Mouse (Mus musculus): ENCODE results near the gene Rab33b. TPM values are rescaled to one million over a fixed set of nuclear protein-coding genes. Genes with fewer than 3 reads are reported as not detected.

Gene Rab33b
- polyA plus RNA-seq, 1 experiment = 24.5 TPM

DNA sequence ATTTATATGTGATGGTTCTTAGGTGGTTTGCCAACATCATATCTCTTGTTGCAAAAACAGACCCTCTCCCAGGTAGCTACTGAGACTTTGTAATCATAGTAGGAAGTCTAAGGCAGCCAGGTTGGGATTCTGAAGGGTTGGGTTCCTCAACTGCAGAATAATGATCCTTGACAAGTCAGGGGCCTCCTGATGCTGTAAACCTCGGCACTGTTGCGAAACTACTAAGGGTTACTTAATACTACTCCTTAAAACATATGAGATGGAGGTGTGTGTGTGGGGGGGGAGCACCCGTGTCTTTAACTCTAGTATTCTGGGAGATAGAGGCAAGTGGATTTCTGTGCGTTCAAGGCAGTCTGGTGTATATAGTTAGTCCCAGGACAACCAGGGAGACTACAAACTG is 1.6 kb downstream of the Rab33b start:
- H3K4me3 ChIP-seq (ENCODE audit: insufficient read depth, low read length) = peak overlapping the region; percentile 75
- no peak overlapping the region for H3K27ac ChIP-seq (ENCODE audit: insufficient read depth, low read length)
- H3K4me1 ChIP-seq (ENCODE audit: control insufficient read depth, insufficient read depth, low read length) = peaks cover 5% of the 10 kb centered on the region; the same call in 1 of the 2 replicates
- TF ChIP-seq CTCF (IDR thresholded peaks at IDR 0.05; ENCODE audit: borderline replicate concordance, insufficient read depth, low read length) = no peak
- no peak for TF ChIP-seq POLR2A (IDR thresholded peaks at IDR 0.05; ENCODE audit: low read depth, low read length)

DNA sequence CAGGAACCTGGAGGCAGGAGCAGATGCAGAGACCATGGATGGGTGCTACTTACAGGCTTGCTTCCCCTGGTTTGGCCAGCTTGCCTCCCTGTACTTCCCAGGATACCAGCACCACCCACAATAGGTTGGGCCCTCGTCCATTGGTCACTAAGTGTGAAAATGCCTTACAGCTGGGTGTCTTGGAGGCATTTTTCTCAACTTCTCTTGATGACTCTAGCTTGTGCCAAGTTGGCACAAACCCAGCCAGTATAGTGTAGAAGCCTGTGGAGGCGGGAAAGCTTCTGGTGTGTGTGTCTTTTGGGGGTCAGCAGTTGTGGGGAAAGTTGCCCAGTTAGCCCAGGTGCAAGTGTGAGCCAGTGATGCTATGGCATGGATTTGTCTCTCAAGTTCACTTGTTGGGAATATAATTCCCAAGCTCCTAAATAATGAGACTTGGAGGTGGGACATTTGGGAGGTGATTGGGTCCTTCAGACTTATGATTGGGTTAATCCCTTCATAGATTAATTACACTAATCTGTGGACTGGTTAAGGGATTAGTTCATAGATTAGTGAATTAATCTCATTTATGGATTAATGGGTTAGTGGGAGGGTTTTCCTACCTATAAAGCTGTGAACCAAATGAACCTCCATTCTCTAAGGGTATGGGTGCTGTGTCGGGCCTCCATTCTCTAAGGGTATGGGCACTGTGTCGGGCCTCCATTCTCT is 2.9 kb downstream of the Rab33b start:
- Histone ChIP-seq H3K27ac (ENCODE audit: insufficient read depth, low read length) (no peak overlapping the region), H3K4me1 (ENCODE audit: control insufficient read depth, insufficient read depth, low read length) (peaks cover 3% of the 10 kb centered on the region; the same call in 1 of the 2 replicates), H3K4me3 (ENCODE audit: insufficient read depth, low read length) (no peak overlapping the region)
- no peak for TF ChIP-seq CTCF (IDR thresholded peaks at IDR 0.05; ENCODE audit: borderline replicate concordance, insufficient read depth, low read length)

DNA sequence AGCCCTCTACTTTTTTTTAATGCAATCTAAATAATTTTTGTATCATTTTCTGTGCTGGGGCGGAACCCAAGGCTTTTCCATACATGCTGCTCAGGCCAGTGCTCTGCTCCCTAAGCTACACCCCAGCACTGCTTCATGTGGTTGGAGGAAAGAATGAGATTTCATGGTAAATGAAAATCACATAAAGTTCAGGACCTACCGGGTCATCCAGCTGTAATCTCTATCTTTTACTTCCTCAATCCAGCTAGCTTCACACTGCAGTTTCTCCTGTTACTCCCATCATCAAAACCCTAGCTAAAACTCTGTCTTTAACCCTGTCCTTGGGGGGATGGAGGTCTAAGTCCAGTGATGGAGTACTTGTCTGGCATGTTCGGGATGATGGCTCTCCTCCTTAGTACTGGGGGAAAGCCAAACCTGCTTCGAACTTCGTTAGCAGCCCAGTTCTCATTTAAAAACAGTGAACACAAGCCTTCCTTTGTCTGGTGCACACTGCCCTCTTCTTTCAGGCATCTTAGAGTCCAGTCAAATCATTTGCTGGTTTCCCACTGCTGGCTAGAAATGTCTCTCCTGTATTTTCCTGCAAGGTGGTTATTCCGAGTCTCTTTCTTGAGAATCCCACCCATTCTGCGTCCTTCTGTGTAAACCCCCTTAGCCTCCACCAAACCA is 6.5 kb downstream of the Rab33b start:
- no peaks in the 10 kb centered on the region; the same call in 1 of the 2 replicates for H3K4me1 ChIP-seq (ENCODE audit: control insufficient read depth, insufficient read depth, low read length)

DNA sequence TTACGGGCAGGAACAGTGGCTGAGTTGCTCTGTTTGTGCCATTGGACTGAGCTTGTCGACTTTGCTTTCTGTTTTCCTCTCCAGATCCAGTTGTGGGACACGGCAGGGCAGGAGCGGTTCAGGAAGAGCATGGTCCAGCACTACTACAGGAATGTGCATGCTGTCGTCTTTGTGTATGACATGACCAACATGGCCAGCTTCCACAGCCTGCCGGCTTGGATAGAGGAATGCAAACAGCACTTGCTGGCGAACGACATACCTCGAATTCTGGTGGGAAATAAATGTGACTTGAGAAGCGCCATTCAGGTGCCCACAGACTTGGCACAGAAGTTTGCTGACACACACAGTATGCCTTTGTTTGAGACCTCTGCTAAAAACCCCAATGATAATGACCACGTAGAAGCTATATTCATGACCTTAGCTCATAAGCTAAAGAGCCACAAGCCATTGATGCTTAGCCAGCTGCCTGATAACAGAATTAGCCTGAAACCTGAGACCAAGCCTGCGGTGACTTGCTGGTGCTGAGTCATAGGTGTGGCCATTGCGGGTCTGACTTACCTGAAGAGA is 9.6 kb downstream of the Rab33b start:
- no peak overlapping the region for H3K27ac ChIP-seq (ENCODE audit: insufficient read depth, low read length)
- H3K4me1 ChIP-seq (ENCODE audit: control insufficient read depth, insufficient read depth, low read length) = no peaks in the 10 kb centered on the region
- no peak overlapping the region for H3K4me3 ChIP-seq (ENCODE audit: insufficient read depth, low read length)
- no peak for TF ChIP-seq POLR2A (IDR thresholded peaks at IDR 0.05; ENCODE audit: low read depth, low read length)
- no peak for TF ChIP-seq CTCF (IDR thresholded peaks at IDR 0.05; ENCODE audit: borderline replicate concordance, insufficient read depth, low read length)

More for the DNA sequence above, 6.5 kb downstream of the Rab33b start:
- no peak for TF ChIP-seq POLR2A (IDR thresholded peaks at IDR 0.05; ENCODE audit: low read depth, low read length)
- no peak for TF ChIP-seq CTCF (IDR thresholded peaks at IDR 0.05; ENCODE audit: borderline replicate concordance, insufficient read depth, low read length)
- no peak overlapping the region for H3K4me3 ChIP-seq (ENCODE audit: insufficient read depth, low read length)
- no peak overlapping the region for H3K27ac ChIP-seq (ENCODE audit: insufficient read depth, low read length)

DNA sequence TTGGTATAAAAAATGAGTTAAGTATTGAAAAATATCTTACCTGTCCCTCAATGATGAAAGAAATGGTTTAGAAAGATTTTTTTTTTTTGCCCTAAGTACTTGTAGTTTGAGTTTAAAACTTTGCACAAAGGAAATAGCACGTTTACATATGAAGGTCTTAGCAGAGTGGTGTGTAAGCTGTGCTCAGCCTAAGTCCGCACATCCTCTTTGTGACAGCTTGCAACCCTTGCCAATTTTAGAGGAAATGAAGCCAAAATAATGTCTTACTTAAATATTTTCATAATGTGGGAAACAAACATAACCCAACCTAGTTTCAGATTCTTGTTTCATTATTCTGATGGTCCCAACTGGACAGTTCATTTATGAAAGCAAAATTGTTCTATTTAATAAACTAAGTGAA is 10.7 kb downstream of the Rab33b start:
- Histone ChIP-seq H3K4me1 (ENCODE audit: control insufficient read depth, insufficient read depth, low read length) (no peaks in the 10 kb centered on the region), H3K27ac (ENCODE audit: insufficient read depth, low read length) (no peak overlapping the region), H3K4me3 (ENCODE audit: insufficient read depth, low read length) (no peak overlapping the region)
- no peak for TF ChIP-seq POLR2A (IDR thresholded peaks at IDR 0.05; ENCODE audit: low read depth, low read length)
- TF ChIP-seq CTCF (IDR thresholded peaks at IDR 0.05; ENCODE audit: borderline replicate concordance, insufficient read depth, low read length) = no peak

DNA sequence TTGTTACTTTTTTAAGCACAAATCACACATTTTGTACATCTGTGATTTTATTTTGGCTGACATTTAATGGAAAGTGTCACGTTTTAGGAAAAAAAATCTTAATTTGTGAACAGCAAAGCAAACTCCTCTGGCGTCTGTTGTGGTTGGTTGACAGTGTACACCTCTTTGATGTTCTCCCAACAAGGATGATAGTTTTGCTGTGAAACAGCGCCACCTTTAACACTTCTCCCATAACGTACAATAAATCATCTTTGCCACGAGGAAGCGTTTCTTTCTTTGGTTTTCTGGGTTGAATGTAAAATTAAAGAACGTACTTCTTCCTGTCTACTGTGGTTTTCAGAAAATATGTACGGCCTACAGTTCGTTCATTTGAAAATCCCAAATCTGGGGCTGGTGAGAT is 11.9 kb downstream of the Rab33b start:
- Histone ChIP-seq H3K4me1 (ENCODE audit: control insufficient read depth, insufficient read depth, low read length) (no peaks in the 10 kb centered on the region), H3K27ac (ENCODE audit: insufficient read depth, low read length) (no peak overlapping the region), H3K4me3 (ENCODE audit: insufficient read depth, low read length) (no peak overlapping the region)
- TF ChIP-seq CTCF (IDR thresholded peaks at IDR 0.05; ENCODE audit: borderline replicate concordance, insufficient read depth, low read length) (no peak), POLR2A (IDR thresholded peaks at IDR 0.05; ENCODE audit: low read depth, low read length) (no peak)

DNA sequence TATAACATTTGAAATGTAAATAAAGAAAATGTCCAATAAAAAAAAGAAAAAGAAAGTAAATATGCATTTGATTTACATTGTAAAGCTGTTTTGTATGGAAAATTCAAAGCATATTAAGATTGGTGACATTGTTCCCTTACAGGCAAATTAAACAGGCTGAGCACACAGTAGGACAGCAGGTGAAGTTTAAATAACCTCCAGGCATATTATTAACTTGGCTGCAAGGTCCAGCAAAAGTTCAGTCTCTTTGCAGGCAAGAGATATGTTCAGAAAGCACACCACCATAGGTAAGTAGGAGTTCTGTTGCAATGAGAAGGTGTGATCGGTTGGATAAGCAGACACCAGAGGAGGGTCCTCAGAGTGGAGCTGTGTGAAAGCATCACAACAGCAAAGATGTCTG is 14.3 kb downstream of the Rab33b start:
- no peaks in the 10 kb centered on the region for H3K4me1 ChIP-seq (ENCODE audit: control insufficient read depth, insufficient read depth, low read length)
- no peak overlapping the region for H3K27ac ChIP-seq (ENCODE audit: insufficient read depth, low read length)
- TF ChIP-seq POLR2A (IDR thresholded peaks at IDR 0.05; ENCODE audit: low read depth, low read length) (no peak), CTCF (IDR thresholded peaks at IDR 0.05; ENCODE audit: borderline replicate concordance, insufficient read depth, low read length) (no peak)
- H3K4me3 ChIP-seq (ENCODE audit: insufficient read depth, low read length) = no peak overlapping the region

DNA sequence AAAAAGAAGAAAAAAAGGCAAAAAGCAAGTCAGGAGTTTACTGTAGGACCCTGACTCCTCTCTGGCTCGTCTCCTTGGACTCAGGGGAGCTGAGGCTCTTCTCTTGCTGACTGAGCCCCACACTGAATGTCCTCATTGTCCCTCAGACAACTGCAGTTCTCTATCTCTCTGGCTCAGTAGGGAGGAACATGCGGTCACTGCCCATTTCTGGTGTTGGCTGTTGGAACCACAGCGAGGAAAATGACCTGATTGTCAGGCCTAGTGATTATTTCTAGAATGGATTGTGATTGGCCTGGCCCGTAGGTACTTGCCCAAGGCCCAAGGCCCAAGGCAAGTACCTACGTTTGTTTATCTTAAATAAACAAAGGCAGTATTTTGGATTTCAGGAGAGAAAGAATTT is 14.9 kb downstream of the Rab33b start:
- Histone ChIP-seq H3K4me1 (ENCODE audit: control insufficient read depth, insufficient read depth, low read length) (no peaks in the 10 kb centered on the region), H3K27ac (ENCODE audit: insufficient read depth, low read length) (no peak overlapping the region), H3K4me3 (ENCODE audit: insufficient read depth, low read length) (no peak overlapping the region)
- TF ChIP-seq POLR2A (IDR thresholded peaks at IDR 0.05; ENCODE audit: low read depth, low read length) (no peak), CTCF (IDR thresholded peaks at IDR 0.05; ENCODE audit: borderline replicate concordance, insufficient read depth, low read length) (no peak)

DNA sequence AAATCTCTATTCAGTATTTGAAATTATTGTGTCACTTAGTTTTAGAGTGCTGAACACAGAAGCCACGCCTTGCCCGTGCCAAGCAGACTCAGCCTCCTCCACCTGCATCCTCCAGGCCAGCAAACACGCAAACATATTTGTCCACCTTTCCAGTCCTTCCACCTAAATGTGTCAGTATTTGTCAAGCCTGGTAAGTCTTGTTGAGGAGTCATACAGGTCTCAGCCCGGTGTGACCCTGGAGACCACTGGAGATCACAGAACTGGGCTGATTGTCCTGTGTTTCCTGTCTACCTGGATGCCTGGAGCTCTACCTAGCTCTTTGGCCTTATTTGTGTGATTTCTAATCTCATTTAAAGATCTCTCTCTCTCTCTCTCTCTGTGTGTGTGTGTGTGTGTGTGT is 16.2 kb downstream of the Rab33b start:
- TF ChIP-seq POLR2A (IDR thresholded peaks at IDR 0.05; ENCODE audit: low read depth, low read length) (no peak), CTCF (IDR thresholded peaks at IDR 0.05; ENCODE audit: borderline replicate concordance, insufficient read depth, low read length) (no peak)

DNA sequence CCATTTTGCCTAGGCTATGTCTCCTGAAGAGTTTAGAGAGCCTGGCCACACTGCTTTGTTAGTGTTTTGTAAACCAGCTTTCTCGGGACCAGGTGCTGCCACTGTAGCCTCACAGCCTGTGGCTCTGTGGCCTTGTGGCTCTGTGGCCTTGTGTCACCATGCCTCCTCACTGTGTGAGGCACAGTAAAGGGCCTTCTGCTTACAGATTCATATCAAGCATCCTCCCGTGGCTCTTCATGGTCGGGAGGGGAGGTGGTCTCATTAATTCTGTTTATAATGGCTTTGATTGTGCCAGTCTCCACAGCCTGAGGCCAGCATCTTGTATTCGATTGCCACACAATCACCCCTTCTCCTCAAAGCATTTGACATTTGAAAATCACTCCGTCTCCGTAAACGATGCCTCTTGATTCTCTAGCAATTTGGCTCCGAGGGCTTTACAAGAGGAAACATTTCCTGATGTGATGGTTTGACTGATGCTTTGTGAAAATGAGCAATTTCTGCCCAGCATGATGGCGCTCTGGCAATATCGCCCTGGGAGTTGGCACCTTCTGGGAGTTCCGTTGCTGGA is 20.7 kb downstream of the Rab33b start:
- H3K27ac ChIP-seq (ENCODE audit: insufficient read depth, low read length) = no peak overlapping the region
- no peak for TF ChIP-seq POLR2A (IDR thresholded peaks at IDR 0.05; ENCODE audit: low read depth, low read length)
- TF ChIP-seq CTCF (IDR thresholded peaks at IDR 0.05; ENCODE audit: borderline replicate concordance, insufficient read depth, low read length) = no peak
- H3K4me3 ChIP-seq (ENCODE audit: insufficient read depth, low read length) = no peak overlapping the region
- H3K4me1 ChIP-seq (ENCODE audit: control insufficient read depth, insufficient read depth, low read length) = no peaks in the 10 kb centered on the region

More for the DNA sequence above, 16.2 kb downstream of the Rab33b start:
- H3K27ac ChIP-seq (ENCODE audit: insufficient read depth, low read length) = no peak overlapping the region
- H3K4me1 ChIP-seq (ENCODE audit: control insufficient read depth, insufficient read depth, low read length) = no peaks in the 10 kb centered on the region
- H3K4me3 ChIP-seq (ENCODE audit: insufficient read depth, low read length) = no peak overlapping the region

Measured in embryonic fibroblast, embryonic 13.5 days (primary cell).